Mouse (Mus musculus) limb, embryonic 10.5 days (tissue): ENCODE results near the gene Dapp1. TPM values are rescaled to one million over a fixed set of nuclear protein-coding genes. Genes with fewer than 3 reads are reported as not detected.
A peak's percentile ranks its signal among the peaks of the same experiment; 100 is the strongest.

Experiments used
- DNase-seq: peaks from one replicate; pipeline ENCODE4 v3.0.0-alpha.2; 2017; ENCODE audit warnings: low spot score
- H3K27ac ChIP-seq: fragments of 300-500 bp; sonication (generic); 2 replicates; pipeline ENCODE4 v1.5.1; 2016; ENCODE audit warnings: mild to moderate bottlenecking
- H3K27me3 ChIP-seq: fragments of 300-500 bp; sonication (generic); 2 replicates; pipeline ENCODE4 v1.6.1; 2016; ENCODE audit warnings: low read depth, mild to moderate bottlenecking; ENCODE audit not compliant: poor library complexity, severe bottlenecking
- H3K36me3 ChIP-seq: fragments of 300-500 bp; sonication (generic); 2 replicates; pipeline ENCODE4 v1.6.1; 2016; ENCODE audit warnings: mild to moderate bottlenecking, moderate library complexity
- H3K4me1 ChIP-seq: fragments of 300-500 bp; sonication (generic); 2 replicates; pipeline ENCODE4 v1.6.1; 2016
- H3K4me3 ChIP-seq: fragments of 300-500 bp; sonication (generic); 2 replicates; pipeline ENCODE4 v1.5.1; 2016; ENCODE audit warnings: mild to moderate bottlenecking, moderate library complexity
- H3K9me3 ChIP-seq: fragments of 300-500 bp; sonication (generic); replicated peaks from 2 replicates; pipeline ENCODE4 v1.6.1; 2016; ENCODE audit warnings: mild to moderate bottlenecking
- WGBS: fragments of 180-500 bp; shearing (Covaris S2); methylation state at CpG from one replicate; pipeline ENCODE4 v1.1.7; 2016; 5-methylcytosine and 5-hydroxymethylcytosine counted together
- polyA plus RNA-seq: library from polyadenylated mRNA; unstranded; fragments of >200 nt; fragmentation: Nextera tagmentation; extraction: Ambion mirVana; gene quantifications from 2 replicates; pipeline ENCODE4 v1.2.1, GENCODE M21; 2016

The Dapp1 gene
- polyA plus RNA-seq = 1.7 and 1.9 TPM in 2 replicates

GRCm38 (mm10) chr3:137981382-137981750 lies at the start of gene Dapp1:
Gene Dapp1 (minus strand): TSS chr3:137981545.
- H3K4me3 ChIP-seq = peak within 1 kb of the TSS; percentile 52
- no peaks in the 10 kb centered on the region for H3K36me3 ChIP-seq
- H3K27ac ChIP-seq = peak within 1 kb of the TSS; percentile 76
- peaks cover 20% of the 10 kb centered on the region for H3K4me1 ChIP-seq
- no peaks in the 10 kb centered on the region for H3K27me3 ChIP-seq
- 15% methylated on average over 10 of the region's 10 CpGs for WGBS
- DNase-seq = peak; percentile 67
- H3K9me3 ChIP-seq = no peaks in the 10 kb centered on the region

GRCm38 (mm10) chr3:138030563-138030962 lies 49.2 kb upstream of the Dapp1 start:
- no peak for DNase-seq
- Histone ChIP-seq H3K27ac (no peak overlapping the region), H3K27me3 (no peaks in the 10 kb centered on the region), H3K36me3 (no peaks in the 10 kb centered on the region), H3K4me3 (no peak overlapping the region), H3K9me3 (no peaks in the 10 kb centered on the region), H3K4me1 (peaks cover 4% of the 10 kb centered on the region; the same call in 1 of the 2 replicates)
- WGBS = 87% methylated on average over 6 of the region's 6 CpGs

GRCm38 (mm10) chr3:138029351-138029750 lies 48.0 kb upstream of the Dapp1 start:
- no peak for DNase-seq
- Histone ChIP-seq H3K4me1 (peaks cover 4% of the 10 kb centered on the region; the same call in 1 of the 2 replicates), H3K9me3 (no peaks in the 10 kb centered on the region), H3K27me3 (no peaks in the 10 kb centered on the region), H3K4me3 (no peak overlapping the region), H3K27ac (no peak overlapping the region), H3K36me3 (no peaks in the 10 kb centered on the region)
- WGBS = 93% methylated on average over 5 of the region's 5 CpGs

- Histone ChIP-seq H3K27ac (no peak overlapping the region), H3K4me3 (no peak overlapping the region), H3K36me3 (no peaks in the 10 kb centered on the region), H3K4me1 (peaks cover 4% of the 10 kb centered on the region; the same call in 1 of the 2 replicates), H3K9me3 (no peaks in the 10 kb centered on the region), H3K27me3 (no peaks in the 10 kb centered on the region)
- DNase-seq = no peak
- 89% methylated on average over 5 of the region's 5 CpGs for WGBS
Measured at GRCm38 (mm10) chr3:138027575-138028362, 46.4 kb upstream of the Dapp1 start.

GRCm38 (mm10) chr3:138026286-138026685 lies 44.9 kb upstream of the Dapp1 start:
- 82% methylated on average over 10 of the region's 10 CpGs for WGBS
- H3K27me3 ChIP-seq = no peaks in the 10 kb centered on the region
- H3K4me3 ChIP-seq = no peak overlapping the region
- peaks cover 4% of the 10 kb centered on the region; the same call in 1 of the 2 replicates for H3K4me1 ChIP-seq
- no peaks in the 10 kb centered on the region for H3K36me3 ChIP-seq
- no peak overlapping the region for H3K27ac ChIP-seq
- no peak for DNase-seq
- no peaks in the 10 kb centered on the region for H3K9me3 ChIP-seq

GRCm38 (mm10) chr3:138022651-138023050 lies 41.3 kb upstream of the Dapp1 start:
- Histone ChIP-seq H3K27me3 (no peaks in the 10 kb centered on the region), H3K4me1 (peaks cover 4% of the 10 kb centered on the region; the same call in 1 of the 2 replicates), H3K36me3 (no peaks in the 10 kb centered on the region), H3K4me3 (no peak overlapping the region), H3K27ac (no peak overlapping the region), H3K9me3 (no peaks in the 10 kb centered on the region)
- no peak for DNase-seq
- WGBS = 86% methylated on average over 4 of the region's 4 CpGs

GRCm38 (mm10) chr3:138022003-138022402 lies 40.7 kb upstream of the Dapp1 start:
- peaks cover 4% of the 10 kb centered on the region; the same call in 1 of the 2 replicates for H3K4me1 ChIP-seq
- H3K27ac ChIP-seq = no peak overlapping the region
- no peak for DNase-seq
- 95% methylated on average over 4 of the region's 4 CpGs for WGBS
- H3K27me3 ChIP-seq = no peaks in the 10 kb centered on the region
- H3K4me3 ChIP-seq = no peak overlapping the region
- no peaks in the 10 kb centered on the region for H3K36me3 ChIP-seq
- no peaks in the 10 kb centered on the region for H3K9me3 ChIP-seq

- WGBS = 92% methylated on average over 12 of the region's 12 CpGs
- no peaks in the 10 kb centered on the region for H3K27me3 ChIP-seq
Measured at GRCm38 (mm10) chr3:138016810-138017209, 35.5 kb upstream of the Dapp1 start.

GRCm38 (mm10) chr3:138014725-138015124 lies 33.4 kb upstream of the Dapp1 start:
- WGBS = 81% methylated on average over 2 of the region's 2 CpGs
- Histone ChIP-seq H3K27me3 (no peaks in the 10 kb centered on the region), H3K4me3 (no peak overlapping the region)

More at GRCm38 (mm10) chr3:138016810-138017209, 35.5 kb upstream of the Dapp1 start:
- Histone ChIP-seq H3K27ac (no peak overlapping the region), H3K4me3 (no peak overlapping the region), H3K4me1 (0 out of 2 replicates have a peak, but pooled peaks cover under 1% of the 10 kb centered on the region), H3K36me3 (no peaks in the 10 kb centered on the region), H3K9me3 (no peaks in the 10 kb centered on the region)
- DNase-seq = no peak

GRCm38 (mm10) chr3:138012351-138012750 lies 31.0 kb upstream of the Dapp1 start:
- no peak overlapping the region for H3K27ac ChIP-seq
- no peak overlapping the region for H3K4me3 ChIP-seq
- H3K27me3 ChIP-seq = no peaks in the 10 kb centered on the region
- H3K4me1 ChIP-seq = 0 out of 2 replicates have a peak, but pooled peaks cover 3% of the 10 kb centered on the region
- H3K36me3 ChIP-seq = no peaks in the 10 kb centered on the region
- DNase-seq = no peak
- 71% methylated on average over 4 of the region's 4 CpGs for WGBS
- no peaks in the 10 kb centered on the region for H3K9me3 ChIP-seq

More at GRCm38 (mm10) chr3:138014725-138015124, 33.4 kb upstream of the Dapp1 start:
- 0 out of 2 replicates have a peak, but pooled peaks cover 3% of the 10 kb centered on the region for H3K4me1 ChIP-seq
- no peak for DNase-seq
- no peaks in the 10 kb centered on the region for H3K9me3 ChIP-seq
- H3K36me3 ChIP-seq = no peaks in the 10 kb centered on the region
- no peak overlapping the region for H3K27ac ChIP-seq

GRCm38 (mm10) chr3:138008152-138008551 lies 26.8 kb upstream of the Dapp1 start:
- Histone ChIP-seq H3K4me3 (no peak overlapping the region), H3K4me1 (0 out of 2 replicates have a peak, but pooled peaks cover 3% of the 10 kb centered on the region), H3K27ac (no peak overlapping the region), H3K27me3 (no peaks in the 10 kb centered on the region), H3K36me3 (no peaks in the 10 kb centered on the region), H3K9me3 (no peaks in the 10 kb centered on the region)
- 84% methylated on average over 6 of the region's 6 CpGs for WGBS
- DNase-seq = no peak

GRCm38 (mm10) chr3:138006896-138007295 lies 25.6 kb upstream of the Dapp1 start:
- Histone ChIP-seq H3K9me3 (no peaks in the 10 kb centered on the region), H3K36me3 (no peaks in the 10 kb centered on the region), H3K27ac (no peak overlapping the region), H3K4me1 (0 out of 2 replicates have a peak, but pooled peaks cover 3% of the 10 kb centered on the region), H3K4me3 (no peak overlapping the region), H3K27me3 (no peaks in the 10 kb centered on the region)
- 78% methylated on average over 3 of the region's 3 CpGs for WGBS
- no peak for DNase-seq

GRCm38 (mm10) chr3:138003264-138003663 lies 21.9 kb upstream of the Dapp1 start:
- no peak for DNase-seq
- WGBS = 90% methylated on average over 7 of the region's 7 CpGs
- Histone ChIP-seq H3K9me3 (no peaks in the 10 kb centered on the region), H3K4me1 (no peaks in the 10 kb centered on the region; the same call in 1 of the 2 replicates), H3K4me3 (no peak overlapping the region), H3K27ac (no peak overlapping the region), H3K36me3 (no peaks in the 10 kb centered on the region), H3K27me3 (no peaks in the 10 kb centered on the region)
